Mouse (Mus musculus) liver, postnatal 0 days (tissue): ENCODE measurements at regions not wholly inside any gene's neighbourhood (a gene's known extent, or its start where the extent isn't known, plus 50 kb on each side); places are given as distances from the start of the nearest gene placed in this dataset.

ENCODE experiments used
- ATAC-seq: fragments of 200-750 bp; cut with Nextera tagmentation; 2 replicates; pipeline ENCODE4 v1.8.0; 2017; ENCODE audit warnings: mild to moderate bottlenecking, moderate library complexity
- DNase-seq: peaks from one replicate; pipeline ENCODE4 v3.0.0-alpha.2; 2016
- H3K27ac ChIP-seq: fragments of 300-500 bp; sonication (generic); 2 replicates; pipeline ENCODE4 v1.5.1; 2014; ENCODE audit warnings: antibody characterized with exemption, moderate library complexity, mild to moderate bottlenecking, low read depth
- H3K27me3 ChIP-seq: fragments of 300-500 bp; sonication (generic); 2 replicates; pipeline ENCODE4 v1.6.1; 2014; ENCODE audit warnings: low read length, control low read depth, mixed read lengths; ENCODE audit not compliant: insufficient read depth
- H3K36me3 ChIP-seq: fragments of 300-500 bp; sonication (generic); replicated peaks from 2 replicates; pipeline ENCODE4 v1.6.1; 2014; ENCODE audit warnings: mild to moderate bottlenecking, control low read depth, low read length, moderate library complexity, mixed read lengths; ENCODE audit not compliant: insufficient read depth
- H3K4me1 ChIP-seq: fragments of 300-500 bp; sonication (generic); 2 replicates; pipeline ENCODE4 v1.6.1; 2014; ENCODE audit warnings: antibody characterized with exemption, mild to moderate bottlenecking, control low read depth; ENCODE audit not compliant: insufficient read depth
- H3K4me2 ChIP-seq: fragments of 300-500 bp; sonication (generic); 2 replicates; pipeline ENCODE4 v1.6.1; 2014; ENCODE audit warnings: low read depth, mild to moderate bottlenecking, low read length, moderate library complexity, mixed read lengths
- H3K4me3 ChIP-seq: fragments of 300-500 bp; sonication (generic); 2 replicates; pipeline ENCODE4 v1.5.1; 2014; ENCODE audit warnings: low read depth, low read length
- H3K9ac ChIP-seq: fragments of 300-500 bp; sonication (generic); replicated peaks from 2 replicates; pipeline ENCODE4 v1.6.1; 2014; ENCODE audit warnings: mild to moderate bottlenecking, moderate library complexity
- H3K9me3 ChIP-seq: fragments of 300-500 bp; sonication (generic); 2 replicates; pipeline ENCODE4 v1.6.1; 2016; ENCODE audit warnings: mild to moderate bottlenecking, control low read depth, low read length, mixed read lengths
- CTCF ChIP-seq: sonication (generic); IDR thresholded peaks from 2 replicates; pipeline ENCODE4 v1.5.1; 2016; ENCODE audit warnings: antibody characterized with exemption, low read depth
- EP300 ChIP-seq: IDR thresholded peaks from 2 replicates; pipeline ENCODE4 v1.6.1; 2016; ENCODE audit warnings: antibody characterized with exemption, low read depth, mild to moderate bottlenecking
- WGBS: fragments of 180-500 bp; shearing (Covaris S2); extraction: QIAGEN DNeasy Blood & Tissue Kit; methylation state at CpG from one replicate; pipeline ENCODE4 v1.1.7; 2014; ENCODE audit not compliant: insufficient replicate concordance; 5-methylcytosine and 5-hydroxymethylcytosine counted together

DNA sequence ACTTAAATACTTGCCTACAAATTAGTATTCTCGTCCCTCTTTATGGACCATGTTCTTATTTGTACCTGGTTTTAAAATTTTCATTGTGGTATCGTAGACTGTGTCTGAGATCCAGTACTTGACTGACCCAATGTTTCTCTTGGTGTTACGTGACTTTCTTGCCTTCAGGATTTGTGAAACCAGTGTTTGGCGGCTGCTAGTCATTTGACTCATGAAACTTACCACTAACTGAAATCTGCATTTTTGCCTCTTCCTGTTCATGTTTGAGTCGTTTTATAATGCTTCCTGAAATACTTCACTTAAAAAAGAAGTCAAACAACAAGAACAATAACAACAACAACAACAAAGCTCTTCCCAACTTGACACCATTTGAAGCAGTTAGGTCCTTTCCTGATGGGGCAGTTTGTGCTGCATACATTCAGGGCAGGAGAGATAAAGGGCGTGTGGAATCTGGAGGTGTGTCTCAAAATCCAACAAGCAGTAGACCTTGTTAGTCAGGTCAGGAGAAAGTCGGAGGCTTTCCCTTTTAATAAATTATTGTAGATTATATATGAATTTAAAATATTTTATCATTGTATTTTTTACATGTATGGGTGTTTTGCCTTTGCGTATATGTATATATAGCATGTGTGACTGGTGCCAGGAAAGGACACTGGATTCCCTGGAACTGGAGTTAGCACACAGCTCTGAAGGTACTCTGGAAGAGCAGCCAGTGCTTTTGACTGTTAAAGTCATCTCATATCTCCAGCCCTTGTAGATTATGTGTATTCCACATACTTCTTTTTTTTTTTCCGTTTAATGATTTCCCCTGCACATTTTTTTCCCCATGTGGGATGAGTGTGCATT, 80.8 kb upstream of the Cdkn2b start:
- Histone ChIP-seq H3K9ac (no peak overlapping the region), H3K4me2 (no peak overlapping the region), H3K36me3 (no peaks in the 10 kb centered on the region), H3K4me3 (no peak overlapping the region), H3K9me3 (no peaks in the 10 kb centered on the region), H3K4me1 (no peaks in the 10 kb centered on the region), H3K27ac (no peak overlapping the region), H3K27me3 (no peaks in the 10 kb centered on the region)
- no peak for DNase-seq
- no peak for ATAC-seq
- WGBS = 69% methylated on average over 9 of the region's 9 CpGs
- TF ChIP-seq EP300 = no peak
- TF ChIP-seq CTCF = no peak

DNA sequence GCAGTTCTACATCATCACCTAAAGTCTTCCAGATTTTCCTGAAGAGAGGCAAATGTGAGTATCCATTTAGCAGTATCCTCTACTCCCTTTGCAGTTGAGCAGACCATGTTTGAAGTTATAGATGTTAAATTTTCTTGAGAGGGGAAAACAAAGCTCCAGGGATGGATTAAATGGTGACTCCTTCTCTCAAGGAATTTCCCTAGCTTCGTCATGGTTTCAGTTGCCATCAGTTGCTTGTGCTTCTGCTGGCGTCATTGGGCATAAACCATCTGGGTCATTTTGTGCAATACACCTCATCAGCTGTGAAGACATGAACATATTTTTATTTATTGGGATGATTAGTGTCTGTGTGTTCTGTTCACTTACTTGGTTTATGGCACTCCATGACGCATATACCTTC, 72.7 kb upstream of the Cdkn2b start:
- no peak for ATAC-seq
- Histone ChIP-seq H3K4me3 (no peak overlapping the region), H3K4me2 (no peak overlapping the region), H3K36me3 (no peaks in the 10 kb centered on the region), H3K4me1 (no peaks in the 10 kb centered on the region), H3K9ac (no peak overlapping the region), H3K9me3 (no peaks in the 10 kb centered on the region), H3K27me3 (no peaks in the 10 kb centered on the region), H3K27ac (no peak overlapping the region)
- WGBS = 85% methylated on average over 3 of the region's 3 CpGs
- no peak for DNase-seq
- TF ChIP-seq CTCF = no peak

DNA sequence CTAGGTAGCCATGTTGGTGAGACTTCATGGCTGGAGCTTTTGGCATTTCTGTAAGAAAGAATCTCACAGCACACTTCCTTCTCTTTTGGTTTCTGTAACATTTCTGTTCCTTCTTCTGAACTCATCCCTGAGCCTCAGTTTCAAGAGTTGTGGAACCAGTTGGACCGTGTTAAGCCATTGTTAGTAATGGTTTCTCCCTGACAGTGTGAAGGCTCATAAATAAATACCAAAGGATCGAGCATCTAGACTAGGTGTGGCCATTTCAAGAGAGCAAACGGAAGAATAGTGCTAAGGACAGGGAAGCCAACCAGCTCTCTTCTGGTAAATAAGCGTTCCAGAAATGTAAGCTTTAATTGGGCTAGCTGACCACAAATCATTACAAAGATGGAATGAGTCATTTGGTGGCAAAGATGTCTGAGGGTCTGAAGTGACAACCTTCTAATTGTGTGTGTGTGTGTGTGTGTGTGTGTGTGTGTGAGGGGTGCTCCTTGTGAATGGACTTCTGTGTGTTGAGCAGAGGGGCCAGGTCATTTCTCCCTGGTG, 71.7 kb upstream of the Cdkn2b start:
- H3K4me1 ChIP-seq = no peaks in the 10 kb centered on the region

DNA sequence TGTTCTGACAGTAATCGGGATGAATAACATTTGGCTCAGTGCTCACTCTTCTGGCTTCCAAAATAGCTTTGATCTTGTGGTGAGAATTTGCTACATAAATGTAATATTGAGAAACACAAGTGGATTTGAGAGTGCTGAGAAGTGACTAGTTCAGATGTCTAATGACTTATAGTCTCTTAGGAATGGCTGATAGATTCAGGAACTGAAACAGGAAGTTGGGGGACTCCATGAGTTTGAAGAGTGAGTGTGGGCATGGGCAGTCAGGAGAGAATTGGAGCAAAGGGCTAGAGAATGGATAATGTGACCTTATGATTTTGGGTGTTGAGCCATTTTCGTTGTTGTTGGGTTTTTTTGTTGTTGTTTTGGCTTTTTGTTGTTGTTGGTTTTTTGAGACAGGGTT, 70.9 kb upstream of the Cdkn2b start:
- Histone ChIP-seq H3K4me2 (no peak overlapping the region), H3K27ac (no peak overlapping the region), H3K4me1 (no peaks in the 10 kb centered on the region), H3K9me3 (no peaks in the 10 kb centered on the region), H3K27me3 (no peaks in the 10 kb centered on the region), H3K9ac (no peak overlapping the region), H3K36me3 (no peaks in the 10 kb centered on the region), H3K4me3 (no peak overlapping the region)
- TF ChIP-seq CTCF = no peak
- TF ChIP-seq EP300 = no peak
- DNase-seq = no peak
- 73% methylated on average over 2 of the region's 2 CpGs for WGBS
- ATAC-seq = no peak

More for the DNA sequence above, 71.7 kb upstream of the Cdkn2b start:
- ATAC-seq (no peak), DNase-seq (no peak)
- H3K27me3 ChIP-seq = no peaks in the 10 kb centered on the region
- H3K9ac ChIP-seq = no peak overlapping the region
- 76% methylated on average over 4 of the region's 4 CpGs for WGBS
- no peak overlapping the region for H3K4me3 ChIP-seq
- no peak for TF ChIP-seq EP300
- TF ChIP-seq CTCF = no peak
- H3K4me2 ChIP-seq = no peak overlapping the region
- H3K9me3 ChIP-seq = no peaks in the 10 kb centered on the region
- H3K27ac ChIP-seq = no peak overlapping the region
- H3K36me3 ChIP-seq = no peaks in the 10 kb centered on the region

DNA sequence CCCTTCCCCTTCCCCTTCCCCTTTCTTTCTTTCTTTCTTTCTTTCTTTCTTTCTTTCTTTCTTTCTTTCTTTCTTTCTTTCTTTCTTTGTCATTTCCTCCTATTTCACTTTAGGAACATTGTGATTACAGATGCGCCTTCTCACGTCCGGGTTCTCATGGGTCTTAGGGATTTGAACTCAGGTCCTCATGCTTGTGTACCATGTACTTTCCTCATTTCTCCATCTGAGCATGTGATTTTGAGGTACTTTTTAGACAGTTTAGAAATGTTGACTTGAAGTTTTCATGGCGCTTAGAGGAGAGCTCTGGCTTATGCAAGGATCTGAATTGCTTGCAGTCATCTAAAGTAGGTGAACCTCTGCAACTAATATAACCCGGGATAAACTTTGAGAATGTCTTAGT, 70.2 kb upstream of the Cdkn2b start:
- 81% methylated on average over 5 of the region's 5 CpGs for WGBS
- no peak overlapping the region for H3K27ac ChIP-seq
- TF ChIP-seq CTCF (no peak), EP300 (no peak)

DNA sequence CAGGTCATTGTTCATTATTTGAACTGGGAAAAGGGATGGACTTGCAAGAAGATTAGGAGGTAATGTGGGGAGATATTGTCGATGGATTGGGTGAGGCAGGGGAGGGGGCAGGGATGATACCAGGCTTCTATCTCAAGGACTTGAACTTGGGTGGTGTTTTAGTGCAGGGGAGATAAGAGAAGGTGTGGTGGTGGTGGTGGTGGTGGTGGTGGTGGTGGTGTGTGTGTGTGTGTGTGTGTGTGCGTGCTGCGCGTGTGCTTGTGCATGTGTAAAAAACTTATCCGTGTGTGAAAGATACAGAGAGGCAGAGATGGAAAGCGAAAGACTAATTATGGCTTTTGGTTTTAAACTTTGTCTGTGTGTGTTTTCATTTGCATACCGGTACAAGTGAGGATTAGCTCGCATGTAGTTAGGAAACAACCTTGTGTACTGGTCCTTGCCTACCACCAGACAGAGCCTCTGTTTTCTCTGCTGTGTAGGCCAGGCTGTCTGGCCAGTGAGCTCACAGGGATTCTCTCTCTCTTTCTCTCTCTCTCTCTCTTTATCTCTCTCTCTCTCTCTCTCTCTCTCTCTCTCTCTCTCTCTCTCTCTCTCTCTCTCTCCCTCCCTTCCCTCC, 69.6 kb upstream of the Cdkn2b start:
- H3K9ac ChIP-seq = no peak overlapping the region
- WGBS = 85% methylated on average over 8 of the region's 8 CpGs
- H3K4me1 ChIP-seq = no peaks in the 10 kb centered on the region
- H3K27ac ChIP-seq = no peak overlapping the region
- no peak overlapping the region for H3K4me2 ChIP-seq
- no peaks in the 10 kb centered on the region for H3K27me3 ChIP-seq
- no peak for ATAC-seq
- H3K4me3 ChIP-seq = no peak overlapping the region
- H3K36me3 ChIP-seq = no peaks in the 10 kb centered on the region
- TF ChIP-seq CTCF = no peak
- no peak for TF ChIP-seq EP300
- no peak for DNase-seq
- no peaks in the 10 kb centered on the region for H3K9me3 ChIP-seq

More for the DNA sequence above, 70.2 kb upstream of the Cdkn2b start:
- DNase-seq = no peak
- Histone ChIP-seq H3K27me3 (no peaks in the 10 kb centered on the region), H3K4me3 (no peak overlapping the region), H3K9ac (no peak overlapping the region), H3K4me2 (no peak overlapping the region), H3K9me3 (no peaks in the 10 kb centered on the region), H3K36me3 (no peaks in the 10 kb centered on the region), H3K4me1 (no peaks in the 10 kb centered on the region)
- no peak for ATAC-seq
